Mouse (Mus musculus) neural tube, embryonic 15.5 days (tissue): ENCODE results near the gene Sowahb. TPM values are rescaled to one million over a fixed set of nuclear protein-coding genes. Genes with fewer than 3 reads are reported as not detected.

Experiments used
- ATAC-seq: fragments of 200-750 bp; cut with Nextera tagmentation; 2 replicates; pipeline ENCODE4 v1.8.0; 2017; ENCODE audit warnings: mild to moderate bottlenecking, moderate TSS enrichment, moderate library complexity; ENCODE audit not compliant: low FRiP score
- H3K27ac ChIP-seq: fragments of 300-500 bp; sonication (generic); replicated peaks from 2 replicates; pipeline ENCODE4 v1.5.1; 2015; ENCODE audit warnings: mild to moderate bottlenecking, inconsistent platforms
- H3K27me3 ChIP-seq: fragments of 300-500 bp; sonication (generic); replicated peaks from 2 replicates; pipeline ENCODE4 v1.6.1; 2015; ENCODE audit warnings: inconsistent platforms
- H3K36me3 ChIP-seq: fragments of 300-500 bp; sonication (generic); 2 replicates; pipeline ENCODE4 v1.6.1; 2015; ENCODE audit warnings: inconsistent platforms
- H3K4me1 ChIP-seq: fragments of 300-500 bp; sonication (generic); 2 replicates; pipeline ENCODE4 v1.6.1; 2015; ENCODE audit warnings: inconsistent platforms
- H3K4me2 ChIP-seq: fragments of 300-500 bp; sonication (generic); 2 replicates; pipeline ENCODE4 v1.6.1; 2015; ENCODE audit warnings: inconsistent platforms, mild to moderate bottlenecking, moderate library complexity
- H3K4me3 ChIP-seq: fragments of 300-500 bp; sonication (generic); replicated peaks from 2 replicates; pipeline ENCODE4 v1.5.1; 2015; ENCODE audit warnings: mild to moderate bottlenecking, inconsistent platforms
- H3K9ac ChIP-seq: fragments of 300-500 bp; sonication (generic); replicated peaks from 2 replicates; pipeline ENCODE4 v1.6.1; 2015; ENCODE audit warnings: mild to moderate bottlenecking, inconsistent platforms
- H3K9me3 ChIP-seq: fragments of 300-500 bp; sonication (generic); replicated peaks from 2 replicates; pipeline ENCODE4 v1.6.1; 2016; ENCODE audit warnings: inconsistent platforms
- WGBS: fragments of 180-500 bp; shearing (Covaris S2); methylation state at CpG from one replicate; pipeline ENCODE4 v1.1.7; 2015; ENCODE audit warnings: mixed read lengths; 5-methylcytosine and 5-hydroxymethylcytosine counted together
- polyA plus RNA-seq: library from polyadenylated mRNA; unstranded; fragments of >200 nt; fragmentation: Nextera tagmentation; extraction: Ambion mirVana; gene quantifications from 2 replicates; pipeline ENCODE4 v1.2.1, GENCODE M21; 2015

Sowahb gene
- polyA plus RNA-seq, 1 experiment from 2014 or later: not detected

GRCm38 (mm10) chr5:93053606-93054397 is 9.0 kb upstream of the Sowahb start:
- WGBS: 52% methylated on average over 8 of the region's 8 CpGs
- Histone ChIP-seq H3K4me2 (no peak overlapping the region), H3K4me1 (no peaks in the 10 kb centered on the region), H3K36me3 (no peaks in the 10 kb centered on the region), H3K4me3 (no peak overlapping the region), H3K9me3 (no peaks in the 10 kb centered on the region), H3K27ac (no peak overlapping the region), H3K9ac (no peak overlapping the region), H3K27me3 (peaks cover 6% of the 10 kb centered on the region; the same call in 1 of the 2 replicates)
- ATAC-seq: no peak

DNA sequence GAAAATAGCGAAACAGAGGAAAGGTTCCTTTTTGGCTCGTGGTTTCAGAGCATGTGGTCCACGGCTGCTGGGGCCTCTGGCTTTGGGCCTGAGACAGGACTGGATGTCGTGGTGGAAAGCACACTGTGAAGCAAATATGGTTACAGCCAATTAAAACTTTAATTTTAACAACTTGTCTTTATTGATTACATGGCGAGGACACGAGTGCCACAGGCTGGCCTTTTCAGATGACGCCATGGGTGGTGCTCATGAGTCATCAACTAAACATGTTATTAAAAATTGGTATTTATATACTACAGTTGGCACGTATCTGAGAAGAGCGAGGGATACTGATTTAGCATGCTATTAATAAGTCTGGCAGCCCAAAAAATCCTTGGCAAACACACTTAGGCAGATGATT is 7.1 kb upstream of the Sowahb start:
- no peak for ATAC-seq
- no peak overlapping the region for H3K4me3 ChIP-seq
- no peaks in the 10 kb centered on the region for H3K36me3 ChIP-seq
- no peak overlapping the region for H3K4me2 ChIP-seq
- WGBS: 80% methylated on average over 9 of the region's 9 CpGs
- H3K9me3 ChIP-seq: no peaks in the 10 kb centered on the region
- no peak overlapping the region for H3K27ac ChIP-seq
- H3K9ac ChIP-seq: no peak overlapping the region
- H3K4me1 ChIP-seq: no peaks in the 10 kb centered on the region
- peaks cover 17% of the 10 kb centered on the region for H3K27me3 ChIP-seq

DNA sequence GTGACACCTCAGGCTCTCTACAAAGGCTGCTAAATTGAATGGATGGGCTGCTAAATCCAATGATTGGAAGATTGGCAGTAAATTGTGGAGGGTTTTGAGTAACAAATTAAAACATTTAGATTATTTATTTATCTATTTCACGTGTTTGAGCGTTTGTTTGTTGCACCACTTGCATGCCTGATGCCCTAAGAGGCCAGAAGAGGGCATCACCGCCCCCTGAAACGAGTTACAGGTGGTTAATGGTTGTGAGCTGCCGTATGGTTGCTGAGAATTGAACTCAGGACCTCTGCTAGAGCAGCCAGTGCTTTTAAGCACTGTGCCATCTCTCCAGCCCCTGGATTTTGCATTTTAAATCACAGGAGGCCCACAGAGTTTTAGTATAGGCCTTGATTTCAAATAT is 6.2 kb upstream of the Sowahb start:
- no peaks in the 10 kb centered on the region for H3K36me3 ChIP-seq
- no peaks in the 10 kb centered on the region for H3K4me1 ChIP-seq
- 51% methylated on average over 5 of the region's 5 CpGs for WGBS
- no peak overlapping the region for H3K4me2 ChIP-seq
- H3K4me3 ChIP-seq: no peak overlapping the region
- no peak overlapping the region for H3K27ac ChIP-seq
- no peak for ATAC-seq
- H3K27me3 ChIP-seq: peaks cover 26% of the 10 kb centered on the region
- H3K9ac ChIP-seq: no peak overlapping the region
- no peaks in the 10 kb centered on the region for H3K9me3 ChIP-seq

GRCm38 (mm10) chr5:93049971-93050370 is 5.1 kb upstream of the Sowahb start:
- Histone ChIP-seq H3K9me3 (no peaks in the 10 kb centered on the region), H3K27ac (no peak overlapping the region), H3K4me3 (no peak overlapping the region), H3K36me3 (no peaks in the 10 kb centered on the region), H3K27me3 (peaks cover 35% of the 10 kb centered on the region), H3K4me1 (peaks cover 8% of the 10 kb centered on the region), H3K4me2 (no peak overlapping the region), H3K9ac (no peak overlapping the region)
- no peak for ATAC-seq
- WGBS: 86% methylated on average over 1 of the region's 1 CpGs

- Histone ChIP-seq H3K9ac (no peak overlapping the region), H3K4me2 (no peak overlapping the region), H3K4me3 (no peak overlapping the region), H3K9me3 (no peaks in the 10 kb centered on the region), H3K27me3 (peaks cover 48% of the 10 kb centered on the region), H3K4me1 (peaks cover 21% of the 10 kb centered on the region), H3K27ac (no peak overlapping the region), H3K36me3 (no peaks in the 10 kb centered on the region)
- WGBS: 67% methylated on average over 13 of the region's 13 CpGs
- no peak for ATAC-seq
These were observed 3.8 kb upstream of the Sowahb start for GRCm38 (mm10) chr5:93048481-93049240.

- Histone ChIP-seq H3K4me1 (peaks cover 22% of the 10 kb centered on the region), H3K9ac (no peak overlapping the region), H3K27ac (no peak overlapping the region), H3K27me3 (peaks cover 67% of the 10 kb centered on the region), H3K9me3 (no peaks in the 10 kb centered on the region), H3K4me3 (no peak overlapping the region), H3K36me3 (no peaks in the 10 kb centered on the region), H3K4me2 (no peak overlapping the region)
- ATAC-seq: no peak
- 33% methylated on average over 5 of the region's 5 CpGs for WGBS
These were observed 1.6 kb upstream of the Sowahb start for GRCm38 (mm10) chr5:93046306-93046845.

DNA sequence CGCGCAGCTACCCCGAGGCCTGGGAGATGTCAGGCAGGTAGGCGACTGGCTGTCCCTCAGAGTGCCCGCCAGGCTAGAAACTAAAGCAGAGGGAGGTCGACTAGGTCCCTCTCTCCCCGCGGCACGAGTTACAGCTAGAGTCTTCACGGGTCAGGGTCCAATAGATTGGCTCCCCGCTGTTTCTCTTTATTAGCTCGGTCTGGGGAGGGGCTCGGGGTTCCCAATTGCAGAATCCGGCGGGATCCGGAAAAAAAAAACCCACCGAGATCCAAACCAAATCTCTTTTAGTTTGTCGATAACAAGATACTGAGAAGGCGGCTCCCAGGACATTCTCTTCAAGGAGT is 521 bp upstream of the Sowahb start:
- no peak overlapping the region for H3K27ac ChIP-seq
- under 1% methylated on average over 18 of the region's 19 CpGs for WGBS
- peak overlapping the region; percentile 99 for H3K4me2 ChIP-seq
- H3K27me3 ChIP-seq: peaks cover 69% of the 10 kb centered on the region
- no peaks in the 10 kb centered on the region for H3K36me3 ChIP-seq
- peak overlapping the region; percentile 51 for H3K4me3 ChIP-seq
- H3K9ac ChIP-seq: peak overlapping the region; percentile 50
- no peaks in the 10 kb centered on the region for H3K9me3 ChIP-seq
- H3K4me1 ChIP-seq: peaks cover 22% of the 10 kb centered on the region
- no peak; the same call in 1 of the 2 replicates for ATAC-seq

- ATAC-seq: 0 out of 2 replicates have a peak, but pooled peaks have one; percentile 30
- Histone ChIP-seq H3K36me3 (no peaks in the 10 kb centered on the region), H3K27ac (no peak overlapping the region), H3K9me3 (no peaks in the 10 kb centered on the region), H3K9ac (0 out of 2 replicates have a peak overlapping the region, but pooled peaks have one; percentile 50), H3K4me3 (peak overlapping the region; percentile 51), H3K4me2 (peak overlapping the region; percentile 99), H3K27me3 (peaks cover 68% of the 10 kb centered on the region), H3K4me1 (peaks cover 22% of the 10 kb centered on the region)
- WGBS: 2% methylated on average over 69 of the region's 69 CpGs
These were observed 886 bp downstream of the Sowahb start for GRCm38 (mm10) chr5:93043688-93044583.

GRCm38 (mm10) chr5:93042831-93043687 is 1.8 kb downstream of the Sowahb start:
- 43% methylated on average over 18 of the region's 18 CpGs for WGBS
- H3K4me3 ChIP-seq: no peak overlapping the region

GRCm38 (mm10) chr5:93042031-93042430 is 2.8 kb downstream of the Sowahb start:
- H3K36me3 ChIP-seq: no peaks in the 10 kb centered on the region
- no peaks in the 10 kb centered on the region for H3K9me3 ChIP-seq
- 65% methylated on average over 4 of the region's 4 CpGs for WGBS
- H3K4me1 ChIP-seq: peaks cover 22% of the 10 kb centered on the region
- peaks cover 58% of the 10 kb centered on the region for H3K27me3 ChIP-seq
- no peak overlapping the region for H3K4me2 ChIP-seq
- no peak overlapping the region for H3K27ac ChIP-seq
- no peak overlapping the region for H3K4me3 ChIP-seq
- H3K9ac ChIP-seq: no peak overlapping the region
- no peak for ATAC-seq

More at GRCm38 (mm10) chr5:93042831-93043687, 1.8 kb downstream of the Sowahb start:
- Histone ChIP-seq H3K4me1 (peaks cover 22% of the 10 kb centered on the region), H3K9ac (no peak overlapping the region), H3K27ac (no peak overlapping the region), H3K4me2 (0 out of 2 replicates have a peak overlapping the region, but pooled peaks have one; percentile 99), H3K27me3 (peaks cover 66% of the 10 kb centered on the region), H3K9me3 (no peaks in the 10 kb centered on the region), H3K36me3 (no peaks in the 10 kb centered on the region)
- ATAC-seq: no peak
